Mouse (Mus musculus): ENCODE results near the gene Irf8.

The Irf8 gene

DNA sequence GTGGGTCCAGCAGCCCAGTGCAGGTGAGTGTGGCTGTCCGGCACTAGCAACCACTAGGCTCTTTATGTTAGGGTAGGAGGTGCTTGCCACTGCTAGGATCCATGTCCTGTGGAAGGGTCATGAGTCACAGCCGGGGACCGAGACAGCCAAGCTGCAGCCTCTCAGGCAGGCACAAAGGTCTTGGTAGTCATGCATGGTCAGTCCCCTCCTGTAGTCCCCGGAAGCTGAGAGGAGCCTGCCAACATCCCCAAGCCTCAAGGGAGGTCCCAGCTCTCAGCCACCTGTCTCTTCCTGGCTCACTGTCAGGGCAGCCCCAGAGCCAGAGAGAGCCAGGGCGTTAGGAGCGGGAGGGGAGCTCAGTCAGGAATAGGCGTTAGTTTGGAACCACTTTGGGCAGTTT, 11.1 kb downstream of the Irf8 start:
- DNase-seq (ENCODE audit: low read depth, low spot score) = no peak

DNA sequence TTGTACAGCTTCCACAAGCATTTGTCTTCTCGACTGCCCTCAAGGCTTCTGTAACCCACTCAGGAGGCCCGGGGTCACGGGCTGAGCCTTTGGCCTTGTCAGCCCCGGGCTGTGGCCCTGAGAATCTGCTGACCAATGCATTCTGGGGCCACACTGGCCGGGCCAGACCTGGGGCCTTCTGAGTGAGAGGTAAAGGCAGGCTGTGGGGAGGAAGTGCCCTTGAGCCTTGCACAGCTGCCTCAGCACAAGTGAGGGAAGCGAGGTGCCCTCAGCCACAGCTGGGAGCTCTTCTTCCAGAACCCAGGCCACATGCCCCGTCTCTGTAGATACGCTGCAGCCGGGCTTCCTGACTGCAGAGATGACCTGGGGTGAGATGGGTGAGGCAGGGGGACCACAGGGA, 14.5 kb downstream of the Irf8 start:
- no peak for DNase-seq (ENCODE audit: low read depth, low spot score)

DNA sequence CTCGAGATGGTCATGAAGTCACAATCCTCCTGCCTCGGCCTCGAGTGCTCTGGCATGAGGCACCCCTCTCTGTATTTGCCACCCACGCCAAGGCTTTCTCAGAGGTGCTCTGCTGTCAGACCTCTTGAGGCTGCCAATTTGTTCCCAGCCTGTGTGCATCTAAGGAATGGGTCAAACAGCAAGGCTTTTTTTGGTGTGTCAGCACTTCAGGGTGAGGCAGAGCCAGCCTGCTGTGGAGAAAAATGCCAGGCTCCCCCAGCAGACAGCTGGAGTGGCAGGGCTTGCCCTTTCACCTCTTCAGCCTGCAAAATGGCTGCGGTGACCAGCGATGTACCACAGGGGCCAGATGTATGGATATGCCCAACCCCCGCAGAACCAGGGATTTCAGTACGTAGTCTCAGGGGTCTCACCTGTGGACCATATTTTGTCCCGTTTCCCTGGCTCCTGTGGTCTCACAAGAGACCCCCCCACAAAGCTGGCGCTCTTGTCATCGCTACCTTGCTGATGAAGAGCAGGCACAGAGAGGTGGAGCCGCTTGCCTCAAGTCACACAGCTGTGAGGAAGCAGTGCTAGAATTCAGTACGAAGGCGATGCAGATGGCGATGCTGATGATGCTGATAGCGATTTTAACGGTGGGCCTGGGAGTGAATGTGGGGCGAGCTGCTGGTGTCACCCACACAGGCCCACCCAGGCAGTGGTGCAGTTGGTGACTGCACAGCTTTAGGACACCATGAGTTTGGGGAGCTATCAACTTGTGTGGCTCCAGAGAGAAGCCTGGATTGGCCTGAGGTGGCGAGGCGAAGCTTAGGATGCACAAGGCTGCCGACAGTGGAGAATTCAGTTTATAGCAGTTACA, 15.3 kb downstream of the Irf8 start:
- no peak for DNase-seq (ENCODE audit: low read depth, low spot score)

DNA sequence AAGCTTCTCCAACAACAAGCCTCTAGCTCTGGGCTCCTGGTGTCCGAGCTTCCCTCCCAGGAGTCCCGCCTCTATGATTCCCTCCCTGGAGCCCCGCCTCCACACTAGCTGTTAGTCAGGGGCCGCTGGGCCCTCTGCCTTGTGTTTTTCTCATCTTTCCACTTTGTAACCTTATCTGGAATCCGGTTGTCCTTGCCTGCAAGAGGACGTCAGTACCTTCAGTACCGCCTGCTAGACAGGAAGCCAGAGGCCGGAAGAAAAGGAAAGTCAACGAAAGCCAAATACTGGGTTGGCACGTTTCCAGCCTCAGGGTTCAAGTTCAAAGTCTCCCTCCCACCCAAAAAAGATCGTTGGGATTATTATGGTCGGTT, 15.9 kb downstream of the Irf8 start:
- no peak for DNase-seq (ENCODE audit: low read depth, low spot score)

DNA sequence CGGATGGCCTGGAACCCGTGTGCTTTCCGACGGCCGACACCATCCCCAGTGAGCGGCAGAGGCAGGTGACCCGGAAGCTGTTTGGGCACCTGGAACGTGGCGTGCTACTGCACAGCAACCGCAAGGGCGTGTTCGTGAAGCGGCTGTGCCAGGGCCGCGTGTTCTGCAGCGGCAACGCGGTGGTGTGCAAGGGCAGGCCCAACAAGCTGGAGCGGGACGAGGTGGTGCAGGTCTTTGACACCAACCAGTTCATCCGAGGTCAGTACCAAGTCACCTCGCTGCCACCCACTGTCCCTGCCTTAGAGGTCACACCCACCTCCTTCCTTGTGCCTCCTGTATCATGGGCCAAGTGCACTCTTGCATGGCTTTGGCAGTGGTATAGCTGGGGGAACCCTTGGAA, 17.3 kb downstream of the Irf8 start:
- DNase-seq (ENCODE audit: low read depth, low spot score) = no peak

DNA sequence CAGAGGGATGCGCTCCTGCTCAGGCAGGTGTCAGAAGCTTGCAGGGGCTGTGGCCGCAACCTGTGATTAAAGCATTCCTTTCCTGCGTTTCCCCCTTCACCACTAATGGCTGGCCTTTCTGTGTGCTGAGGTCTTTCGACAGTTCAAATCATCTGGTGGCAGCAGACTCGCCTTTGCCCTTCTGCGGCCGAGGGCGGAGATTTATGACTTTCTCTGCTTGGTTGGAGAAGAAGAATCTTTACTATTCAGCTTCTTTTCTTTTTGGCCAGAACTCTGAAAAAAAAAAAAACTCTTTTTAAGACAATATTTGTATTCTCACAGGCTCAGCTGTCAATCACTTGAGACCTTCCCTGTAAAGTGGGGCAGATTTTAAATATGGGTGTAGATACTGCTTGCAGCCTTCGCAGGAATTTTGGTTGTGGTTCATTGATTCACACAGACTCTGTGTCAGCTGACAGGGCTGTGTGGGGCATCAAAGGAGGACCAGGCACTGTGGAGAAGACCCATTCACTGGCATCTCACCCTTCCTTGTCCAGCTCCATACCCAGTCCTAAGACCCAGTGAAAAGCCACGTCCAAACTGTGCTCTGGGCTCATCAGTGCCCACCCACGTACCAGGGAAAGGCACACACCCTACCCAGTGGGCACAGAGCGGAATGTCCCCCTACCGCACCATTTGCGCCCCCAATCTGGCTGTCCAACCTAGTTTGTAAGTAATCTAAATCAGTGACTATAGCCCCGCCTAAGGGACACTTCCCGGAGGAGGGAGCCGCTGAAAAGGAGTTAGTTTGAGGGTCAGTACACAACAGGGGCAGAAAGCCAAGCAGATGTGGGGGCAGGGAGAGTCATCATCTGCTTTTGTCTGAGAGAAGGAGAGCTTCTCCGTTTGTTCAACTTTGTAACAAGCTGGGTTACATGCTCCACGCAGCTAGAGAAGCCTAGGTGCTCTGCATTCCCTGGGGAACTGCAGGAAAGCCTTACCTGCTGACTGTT, 19.4 kb downstream of the Irf8 start:
- no peak for DNase-seq (ENCODE audit: low read depth, low spot score)

DNA sequence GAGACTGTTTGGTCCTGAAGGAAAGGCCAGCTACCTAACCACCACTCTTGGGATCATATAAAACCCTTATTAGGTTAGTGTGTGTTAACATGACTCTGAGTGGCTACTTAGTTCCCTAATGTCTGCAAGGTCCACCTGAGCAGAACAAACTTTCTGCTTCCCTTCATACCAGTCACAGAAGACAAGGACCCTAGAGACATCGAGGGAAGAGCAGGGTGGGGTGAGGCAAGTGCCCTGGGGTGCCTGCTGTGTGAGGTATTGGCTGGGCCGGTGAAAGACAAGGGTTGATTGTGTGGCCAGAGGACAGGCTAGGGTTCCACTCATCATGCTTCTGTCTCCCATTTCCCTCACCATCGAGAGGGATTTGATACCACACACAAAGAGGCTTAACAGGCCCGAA, 21.8 kb downstream of the Irf8 start:
- DNase-seq (ENCODE audit: low read depth, low spot score) = no peak

DNA sequence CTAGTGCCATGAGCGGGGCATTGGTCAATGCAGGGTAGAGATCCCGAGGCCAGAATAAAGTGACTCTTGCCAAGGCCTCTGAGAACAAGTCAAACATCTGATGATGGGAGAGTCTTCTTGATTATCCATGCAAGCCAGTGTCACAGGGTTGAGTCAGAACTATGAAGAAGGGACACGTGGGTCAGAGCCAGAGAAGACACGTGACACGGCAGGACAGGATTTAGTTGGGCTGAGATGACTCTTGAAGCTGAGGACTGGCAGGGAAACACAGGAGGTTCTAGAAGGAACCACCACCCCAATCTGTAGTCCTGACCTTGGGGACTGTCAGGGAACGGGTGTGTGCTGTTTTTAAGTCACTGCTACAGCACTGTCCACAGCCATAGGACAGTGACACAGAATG, 23.7 kb downstream of the Irf8 start:
- DNase-seq (ENCODE audit: low read depth, low spot score) = no peak

DNA sequence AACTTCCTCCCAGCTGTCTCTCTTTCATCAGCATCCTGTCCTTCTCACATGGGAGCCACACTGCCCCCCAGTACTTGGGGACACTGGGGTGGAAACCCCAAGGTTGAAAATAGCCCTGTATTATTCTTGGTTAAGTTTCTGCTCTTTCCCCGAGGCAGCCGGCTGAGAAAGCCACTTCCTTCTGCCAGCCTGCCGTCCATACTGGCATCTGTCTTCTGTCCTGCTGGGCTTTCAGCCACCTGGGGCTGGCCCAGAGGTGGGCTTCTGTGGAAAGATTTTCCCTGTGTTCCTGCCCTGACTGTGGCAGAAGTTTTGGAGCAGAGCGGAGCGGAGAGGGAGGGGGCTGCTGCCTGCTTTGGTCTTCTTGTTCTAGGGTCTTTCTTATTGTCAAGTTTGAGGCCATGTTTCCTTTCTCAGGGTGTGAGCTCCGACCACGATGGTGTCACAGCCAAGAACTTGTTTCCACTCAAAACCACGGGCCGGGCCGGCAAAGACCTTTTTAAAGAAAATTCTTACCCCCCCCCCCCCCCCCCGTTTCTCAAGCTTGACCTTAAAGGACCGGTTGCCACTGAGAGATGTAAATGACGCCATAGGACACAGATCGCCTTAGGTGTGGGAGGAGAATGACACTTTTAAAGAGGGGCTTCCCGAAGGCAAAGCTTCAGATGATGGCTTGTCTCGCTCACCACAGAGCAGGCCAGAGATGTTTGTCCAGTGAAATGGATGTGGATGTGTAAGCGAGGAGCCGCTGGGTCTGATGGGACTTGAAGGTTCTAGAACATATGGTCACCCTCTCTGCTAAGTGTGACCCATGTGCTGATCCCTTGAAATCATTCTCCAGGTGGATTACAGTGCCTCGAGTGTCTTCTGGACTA, 24.4 kb downstream of the Irf8 start:
- no peak for DNase-seq (ENCODE audit: low read depth, low spot score)

DNA sequence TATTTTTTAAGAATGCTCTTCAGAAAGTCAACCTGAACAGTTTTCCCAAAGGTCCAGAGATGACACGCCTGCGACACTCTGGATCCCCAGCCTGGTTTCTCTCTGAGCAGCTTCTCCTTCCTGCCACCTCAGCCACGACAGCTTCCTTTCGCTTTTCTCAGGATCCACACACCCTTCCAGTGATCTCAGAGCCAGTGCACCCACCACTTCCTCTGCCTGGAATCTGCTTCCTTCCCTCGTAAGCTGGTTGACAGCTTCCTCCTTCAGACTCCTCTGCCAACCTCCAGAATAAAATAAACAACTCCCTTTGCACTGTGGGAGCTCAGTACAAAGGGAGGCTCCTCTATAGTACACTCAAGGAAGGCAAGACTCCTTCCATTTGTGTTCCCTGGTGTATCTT, 27.1 kb downstream of the Irf8 start:
- DNase-seq (ENCODE audit: low read depth, low spot score) = no peak

DNA sequence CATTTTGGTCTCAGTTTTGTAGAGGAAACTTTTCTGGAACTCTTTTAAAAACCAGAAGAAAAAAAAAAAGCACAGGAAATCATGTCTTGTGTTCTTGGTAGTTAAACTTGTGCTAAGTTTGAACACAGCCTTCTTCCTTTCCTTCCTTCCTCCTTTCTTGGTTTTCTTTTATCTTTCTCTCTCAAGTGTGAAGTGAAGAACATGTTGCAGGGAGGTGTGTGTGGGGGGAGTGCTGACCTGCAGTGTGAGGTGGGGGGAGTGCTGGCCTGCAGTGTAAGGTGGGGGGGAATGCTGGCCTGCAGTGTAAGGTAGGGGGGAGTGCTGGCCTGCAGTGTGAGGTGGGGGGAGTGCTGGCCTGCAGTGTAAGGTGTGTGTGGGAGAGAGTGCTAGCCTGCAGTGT, 28.5 kb downstream of the Irf8 start:
- no peak for DNase-seq (ENCODE audit: low read depth, low spot score)

DNA sequence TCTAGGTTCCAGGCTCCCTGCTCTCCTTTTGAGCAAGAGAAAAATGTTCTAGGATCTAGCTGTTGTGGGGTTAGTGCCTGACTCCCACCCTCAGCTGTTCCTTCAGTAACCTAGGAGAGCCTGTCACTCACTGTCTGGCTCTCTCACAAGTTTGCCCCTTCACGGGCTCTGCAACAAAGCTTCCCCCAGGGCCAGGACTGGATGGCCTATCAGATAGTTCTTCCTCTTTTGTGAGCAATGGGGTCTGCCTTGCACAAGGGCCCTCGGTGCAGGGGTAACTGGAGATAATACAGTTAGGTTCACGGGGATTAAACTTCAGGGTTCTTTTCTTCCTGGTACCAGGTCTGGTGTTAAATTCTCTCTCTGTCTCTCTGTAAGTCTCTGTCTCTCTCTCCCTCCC, 30.5 kb downstream of the Irf8 start:
- DNase-seq (ENCODE audit: low read depth, low spot score) = no peak

DNA sequence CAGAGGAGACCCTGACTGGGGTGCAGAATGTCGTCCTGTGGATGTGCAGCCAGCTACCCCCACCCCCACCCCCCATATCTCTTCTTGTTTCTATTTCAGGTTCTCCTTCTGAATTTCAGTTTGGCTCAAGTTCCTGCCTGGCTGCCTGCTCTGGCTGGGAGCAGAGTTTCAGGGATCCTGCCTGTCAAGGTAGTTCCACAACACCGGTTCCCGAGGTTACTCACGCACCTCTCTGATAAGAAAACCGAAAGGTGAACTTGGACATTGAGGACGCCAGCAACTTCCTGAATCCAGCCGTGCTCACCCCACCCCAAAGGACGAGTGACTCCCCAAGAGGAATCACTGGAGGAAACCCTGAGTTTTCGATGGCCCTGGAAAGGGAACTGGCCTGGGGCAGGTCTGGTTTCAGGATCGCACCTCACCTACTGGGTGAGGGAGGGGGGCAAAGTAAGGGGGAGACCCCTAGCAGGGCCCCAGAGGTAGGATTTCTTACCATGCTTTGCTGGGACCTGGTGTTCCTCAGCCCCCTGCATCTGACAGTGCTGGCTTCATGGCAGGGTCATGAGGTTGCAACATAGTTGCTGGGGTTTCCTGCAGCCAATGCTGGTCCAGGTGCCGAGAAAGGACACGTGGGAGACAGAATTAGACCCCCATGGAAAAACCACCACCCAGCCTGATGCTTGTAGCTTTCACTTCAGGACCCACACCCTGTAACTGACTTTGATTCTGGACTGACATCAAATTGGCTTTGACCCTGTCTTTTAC, 32.5 kb downstream of the Irf8 start:
- DNase-seq (ENCODE audit: low read depth, low spot score) = no peak

DNA sequence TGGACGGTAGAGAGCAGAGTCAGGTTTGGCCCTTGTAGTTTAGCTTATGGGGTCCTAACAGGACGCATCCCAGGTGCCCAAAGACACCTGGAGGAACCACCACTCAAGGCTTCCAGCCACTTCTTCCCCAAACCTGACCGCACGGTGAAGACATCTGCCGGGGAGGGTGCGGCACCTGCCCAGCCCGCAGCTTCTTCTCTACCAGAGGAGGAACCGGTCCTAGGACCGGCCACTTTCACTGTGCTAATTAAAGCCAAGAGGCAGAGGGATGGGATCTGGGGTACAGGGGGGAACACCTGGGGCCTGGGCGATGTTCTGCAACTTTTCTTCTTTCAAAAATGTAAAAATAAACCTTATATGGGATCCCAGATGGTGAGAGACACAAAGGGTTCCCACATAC, 41.0 kb downstream of the Irf8 start:
- no peak for DNase-seq (ENCODE audit: low read depth, low spot score)

DNA sequence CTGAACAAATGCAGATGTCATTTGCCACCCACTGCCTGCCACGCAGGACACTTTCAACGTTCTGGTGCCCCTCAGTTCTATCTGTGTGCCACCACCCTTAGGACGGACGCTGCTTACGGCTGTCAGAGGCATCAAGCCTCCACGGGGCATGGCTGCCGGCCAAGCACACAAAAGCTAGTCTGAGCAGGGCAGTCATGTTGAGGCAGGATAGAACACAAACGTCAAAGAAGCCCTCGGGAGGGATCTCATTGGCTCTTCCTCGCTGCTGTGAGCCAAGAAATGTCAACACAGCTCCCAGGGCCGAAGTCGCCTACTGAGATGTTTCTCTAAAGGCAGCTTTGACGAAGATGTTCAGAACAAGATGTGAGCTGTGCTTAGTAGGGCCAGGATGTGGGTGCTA, 41.6 kb downstream of the Irf8 start:
- no peak for DNase-seq (ENCODE audit: low read depth, low spot score)

DNA sequence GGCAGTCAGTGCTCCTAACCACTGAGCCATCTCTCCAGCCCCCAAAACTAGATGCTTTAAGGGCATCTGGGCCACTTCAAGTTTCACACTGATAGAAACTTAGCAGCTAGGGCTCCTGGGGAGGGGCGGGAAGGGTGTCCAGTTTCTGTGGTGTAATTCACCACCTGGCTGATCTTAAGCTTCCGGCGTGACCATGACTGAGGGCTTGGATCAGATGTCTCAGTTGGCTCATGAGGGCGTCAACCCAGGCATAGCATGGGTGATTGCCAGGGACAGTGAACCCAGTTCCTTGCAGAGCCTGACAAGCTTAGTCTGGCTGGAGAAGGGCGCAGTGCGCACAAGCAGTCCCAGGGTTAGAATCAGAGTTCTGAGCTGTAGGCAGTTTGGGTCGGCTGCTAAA, 42.9 kb downstream of the Irf8 start:
- no peak for DNase-seq (ENCODE audit: low read depth, low spot score)

DNA sequence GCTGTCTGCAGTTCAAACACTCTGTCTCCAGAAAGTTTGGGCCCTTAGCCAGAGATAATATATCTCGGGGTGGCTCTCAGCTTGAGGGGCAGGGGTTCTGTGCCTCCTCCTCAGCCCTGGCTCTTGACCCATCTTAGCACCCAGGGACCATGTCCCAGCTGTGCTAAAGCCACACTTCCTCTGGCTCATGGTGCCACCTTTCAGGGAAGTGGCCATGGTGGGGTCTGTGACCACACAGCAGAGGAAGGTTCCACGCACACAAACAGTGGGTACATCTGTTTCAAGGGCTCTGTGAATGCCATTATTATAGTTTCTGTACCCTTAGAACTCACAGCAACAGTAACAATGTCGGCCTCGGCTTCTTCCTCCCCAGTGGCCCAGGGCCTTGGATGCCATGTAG, 47.6 kb downstream of the Irf8 start:
- no peak for DNase-seq (ENCODE audit: low read depth, low spot score)

DNA sequence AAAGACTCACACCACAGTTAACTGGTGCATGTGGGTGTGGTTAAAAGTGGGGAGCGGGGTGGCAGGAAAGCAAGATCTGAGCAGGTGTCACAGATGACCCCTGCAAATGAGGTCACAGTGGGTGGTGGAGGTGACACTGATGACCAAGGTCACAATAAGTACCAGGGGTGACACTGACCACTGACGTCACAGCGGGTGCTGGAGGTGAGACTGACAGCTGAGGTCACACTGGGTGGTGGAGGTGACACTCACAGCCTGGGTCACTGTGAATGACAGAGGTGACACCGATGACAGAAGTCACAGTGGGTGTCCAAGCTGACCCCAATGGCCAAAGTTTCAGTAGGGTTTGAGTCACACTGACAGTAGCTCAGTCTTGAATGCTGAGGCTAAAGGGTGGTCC, 50.6 kb downstream of the Irf8 start:
- no peak for DNase-seq (ENCODE audit: low read depth, low spot score)

DNA sequence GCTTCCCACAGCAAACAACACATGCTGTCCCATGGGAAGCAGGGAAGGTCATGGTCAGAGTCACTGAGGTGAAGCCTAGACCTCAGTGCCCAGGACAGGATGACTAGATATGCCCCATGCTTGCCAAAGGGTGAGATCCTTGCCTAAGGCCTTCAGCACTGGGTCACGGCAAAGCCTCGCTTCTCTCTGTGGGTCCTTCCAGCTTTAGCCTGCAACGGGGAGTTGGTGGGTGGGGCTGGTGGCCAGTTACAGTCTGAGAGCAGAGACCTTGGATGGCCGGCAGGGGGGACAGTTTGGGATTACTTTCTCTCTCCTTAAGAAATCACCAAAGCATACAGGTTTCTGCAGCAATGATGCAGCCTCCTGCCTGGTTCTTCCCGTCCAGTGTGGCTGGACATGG, 51.5 kb downstream of the Irf8 start:
- DNase-seq (ENCODE audit: low read depth, low spot score) = no peak

DNA sequence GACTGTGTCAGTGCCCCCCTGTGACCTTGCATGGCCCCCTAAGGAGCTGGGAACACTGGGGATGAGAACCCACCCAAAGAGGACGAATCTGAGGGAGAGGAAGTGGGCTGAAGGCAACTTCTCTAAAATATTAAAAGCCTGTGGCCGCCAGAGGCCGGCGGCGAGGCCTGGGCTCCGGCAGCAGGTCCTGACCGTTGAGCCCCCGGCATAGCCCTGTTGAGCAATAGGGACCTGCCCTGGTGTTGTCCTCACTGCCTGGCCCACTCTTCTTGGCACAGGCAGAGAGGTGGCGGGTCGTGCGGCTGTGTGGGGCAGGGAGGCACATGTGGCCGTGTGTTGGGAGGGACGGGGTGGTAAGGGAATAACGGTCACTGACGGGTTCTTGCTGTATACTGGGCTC, 56.6 kb downstream of the Irf8 start:
- no peak for DNase-seq (ENCODE audit: low read depth, low spot score)

Measured in WW6 (cell line).